Mouse (Mus musculus): ENCODE results near the gene Syna. TPM values are rescaled to one million over a fixed set of nuclear protein-coding genes. Genes with fewer than 3 reads are reported as not detected.

Gene Syna
- polyA plus RNA-seq, 1 experiment from 2014 or later = 0.24 TPM

GRCm38 (mm10) chr5:134583884-134584213 lies 23.9 kb upstream of the Syna start:
- Histone ChIP-seq H3K4me2 (ENCODE audit: low read length) (peak overlapping the region; percentile 76), H3K9ac (replicated peaks; ENCODE audit: low read length) (no peak overlapping the region), H3K27ac (replicated peaks; ENCODE audit: low read depth, low read length) (no peak overlapping the region), H3K4me1 (ENCODE audit: control insufficient read depth, insufficient read depth, low read length) (peaks cover 6% of the 10 kb centered on the region; the same call in 1 of the 2 replicates), H3K36me3 (ENCODE audit: control insufficient read depth, insufficient read depth, low read length) (peaks cover 8% of the 10 kb centered on the region; the same call in 1 of the 2 replicates), H3K4me3 (replicated peaks; ENCODE audit: low read depth, low read length) (no peak overlapping the region), H3K9me3 (ENCODE audit: control insufficient read depth, low read length) (no peaks in the 10 kb centered on the region), H3K27me3 (ENCODE audit: control insufficient read depth, insufficient read depth, low read length) (no peaks in the 10 kb centered on the region)
- WGBS = 87% methylated on average over 3 of the region's 3 CpGs
- no peak for ATAC-seq (ENCODE audit: low FRiP score, low TSS enrichment)
- DNase-seq = no peak

- Histone ChIP-seq H3K4me2 (ENCODE audit: low read length) (peak overlapping the region; percentile 76), H3K36me3 (ENCODE audit: control insufficient read depth, insufficient read depth, low read length) (peaks cover 8% of the 10 kb centered on the region; the same call in 1 of the 2 replicates), H3K4me3 (replicated peaks; ENCODE audit: low read depth, low read length) (peak overlapping the region; percentile 72), H3K27me3 (ENCODE audit: control insufficient read depth, insufficient read depth, low read length) (no peaks in the 10 kb centered on the region), H3K4me1 (ENCODE audit: control insufficient read depth, insufficient read depth, low read length) (peaks cover 6% of the 10 kb centered on the region; the same call in 1 of the 2 replicates), H3K9me3 (ENCODE audit: control insufficient read depth, low read length) (no peaks in the 10 kb centered on the region), H3K27ac (replicated peaks; ENCODE audit: low read depth, low read length) (no peak overlapping the region), H3K9ac (replicated peaks; ENCODE audit: low read length) (peak overlapping the region; percentile 58)
- ATAC-seq (ENCODE audit: low FRiP score, low TSS enrichment) (no peak), DNase-seq (no peak)
- 32% methylated on average over 15 of the region's 15 CpGs for WGBS
Measured at GRCm38 (mm10) chr5:134583006-134583883, 23.3 kb upstream of the Syna start.

GRCm38 (mm10) chr5:134582221-134582907 lies 22.4 kb upstream of the Syna start:
- ATAC-seq (ENCODE audit: low FRiP score, low TSS enrichment) (peak; percentile 92), DNase-seq (peak; percentile 99)
- Histone ChIP-seq H3K36me3 (ENCODE audit: control insufficient read depth, insufficient read depth, low read length) (peaks cover 8% of the 10 kb centered on the region; the same call in 1 of the 2 replicates), H3K4me2 (ENCODE audit: low read length) (peak overlapping the region; percentile 76), H3K4me3 (replicated peaks; ENCODE audit: low read depth, low read length) (peak overlapping the region; percentile 72), H3K27me3 (ENCODE audit: control insufficient read depth, insufficient read depth, low read length) (no peaks in the 10 kb centered on the region), H3K4me1 (ENCODE audit: control insufficient read depth, insufficient read depth, low read length) (peaks cover 6% of the 10 kb centered on the region; the same call in 1 of the 2 replicates), H3K9me3 (ENCODE audit: control insufficient read depth, low read length) (no peaks in the 10 kb centered on the region), H3K27ac (replicated peaks; ENCODE audit: low read depth, low read length) (no peak overlapping the region), H3K9ac (replicated peaks; ENCODE audit: low read length) (peak overlapping the region; percentile 58)
- 7% methylated on average over 30 of the region's 30 CpGs for WGBS

- H3K4me2 ChIP-seq (ENCODE audit: low read length) = no peak within 1 kb of the TSS
- 82% methylated on average over 5 of the region's 5 CpGs for WGBS
- no peak within 1 kb of the TSS for H3K9ac ChIP-seq (replicated peaks; ENCODE audit: low read length)
- peaks cover 6% of the 10 kb centered on the region; the same call in 1 of the 2 replicates for H3K4me1 ChIP-seq (ENCODE audit: control insufficient read depth, insufficient read depth, low read length)
- no peaks in the 10 kb centered on the region for H3K9me3 ChIP-seq (ENCODE audit: control insufficient read depth, low read length)
- no peak within 1 kb of the TSS for H3K27ac ChIP-seq (replicated peaks; ENCODE audit: low read depth, low read length)
- no peaks in the 10 kb centered on the region for H3K27me3 ChIP-seq (ENCODE audit: control insufficient read depth, insufficient read depth, low read length)
- ATAC-seq (ENCODE audit: low FRiP score, low TSS enrichment) (no peak), DNase-seq (no peak)
- no peak within 1 kb of the TSS for H3K4me3 ChIP-seq (replicated peaks; ENCODE audit: low read depth, low read length)
- H3K36me3 ChIP-seq (ENCODE audit: control insufficient read depth, insufficient read depth, low read length) = no peaks in the 10 kb centered on the region
Measured at GRCm38 (mm10) chr5:134581146-134581545, 21.2 kb upstream of the Syna start, which contains the start of gene Rfc2. TSS of gene Rfc2 (plus strand) at chr5:134581366.

- H3K27ac ChIP-seq (replicated peaks; ENCODE audit: low read depth, low read length) = no peak overlapping the region
- ATAC-seq (ENCODE audit: low FRiP score, low TSS enrichment) (no peak), DNase-seq (no peak)
- WGBS = 54% methylated on average over 3 of the region's 3 CpGs
- no peaks in the 10 kb centered on the region for H3K36me3 ChIP-seq (ENCODE audit: control insufficient read depth, insufficient read depth, low read length)
- H3K4me1 ChIP-seq (ENCODE audit: control insufficient read depth, insufficient read depth, low read length) = peaks cover 6% of the 10 kb centered on the region; the same call in 1 of the 2 replicates
- H3K4me2 ChIP-seq (ENCODE audit: low read length) = no peak overlapping the region
- no peaks in the 10 kb centered on the region for H3K9me3 ChIP-seq (ENCODE audit: control insufficient read depth, low read length)
- H3K27me3 ChIP-seq (ENCODE audit: control insufficient read depth, insufficient read depth, low read length) = no peaks in the 10 kb centered on the region
- no peak overlapping the region for H3K9ac ChIP-seq (replicated peaks; ENCODE audit: low read length)
- no peak overlapping the region for H3K4me3 ChIP-seq (replicated peaks; ENCODE audit: low read depth, low read length)
Measured at GRCm38 (mm10) chr5:134579135-134579534, 19.2 kb upstream of the Syna start.

- Histone ChIP-seq H3K27me3 (ENCODE audit: control insufficient read depth, insufficient read depth, low read length) (no peaks in the 10 kb centered on the region), H3K4me1 (ENCODE audit: control insufficient read depth, insufficient read depth, low read length) (peaks cover 1% of the 10 kb centered on the region), H3K36me3 (ENCODE audit: control insufficient read depth, insufficient read depth, low read length) (no peaks in the 10 kb centered on the region), H3K9ac (replicated peaks; ENCODE audit: low read length) (no peak overlapping the region), H3K4me3 (replicated peaks; ENCODE audit: low read depth, low read length) (no peak overlapping the region), H3K9me3 (ENCODE audit: control insufficient read depth, low read length) (no peaks in the 10 kb centered on the region), H3K27ac (replicated peaks; ENCODE audit: low read depth, low read length) (no peak overlapping the region), H3K4me2 (ENCODE audit: low read length) (no peak overlapping the region)
- ATAC-seq (ENCODE audit: low FRiP score, low TSS enrichment) (no peak), DNase-seq (no peak)
- WGBS = 90% methylated on average over 7 of the region's 7 CpGs
Measured at GRCm38 (mm10) chr5:134577534-134577933, 17.6 kb upstream of the Syna start.

- no peaks in the 10 kb centered on the region for H3K36me3 ChIP-seq (ENCODE audit: control insufficient read depth, insufficient read depth, low read length)
- ATAC-seq (ENCODE audit: low FRiP score, low TSS enrichment) = no peak
- no peak overlapping the region for H3K4me3 ChIP-seq (replicated peaks; ENCODE audit: low read depth, low read length)
- H3K4me2 ChIP-seq (ENCODE audit: low read length) = no peak overlapping the region
- no peaks in the 10 kb centered on the region for H3K27me3 ChIP-seq (ENCODE audit: control insufficient read depth, insufficient read depth, low read length)
- no peak overlapping the region for H3K9ac ChIP-seq (replicated peaks; ENCODE audit: low read length)
- H3K27ac ChIP-seq (replicated peaks; ENCODE audit: low read depth, low read length) = no peak overlapping the region
- H3K9me3 ChIP-seq (ENCODE audit: control insufficient read depth, low read length) = no peaks in the 10 kb centered on the region
- peaks cover 7% of the 10 kb centered on the region for H3K4me1 ChIP-seq (ENCODE audit: control insufficient read depth, insufficient read depth, low read length)
- WGBS = 77% methylated on average over 14 of the region's 14 CpGs
- no peak for DNase-seq
Measured at GRCm38 (mm10) chr5:134576517-134577220, 16.7 kb upstream of the Syna start.

- H3K4me1 ChIP-seq (ENCODE audit: control insufficient read depth, insufficient read depth, low read length) = peaks cover 7% of the 10 kb centered on the region
- 97% methylated on average over 5 of the region's 5 CpGs for WGBS
- no peak overlapping the region for H3K9ac ChIP-seq (replicated peaks; ENCODE audit: low read length)
- H3K27ac ChIP-seq (replicated peaks; ENCODE audit: low read depth, low read length) = no peak overlapping the region
- no peaks in the 10 kb centered on the region for H3K9me3 ChIP-seq (ENCODE audit: control insufficient read depth, low read length)
- no peak overlapping the region for H3K4me3 ChIP-seq (replicated peaks; ENCODE audit: low read depth, low read length)
- no peaks in the 10 kb centered on the region for H3K27me3 ChIP-seq (ENCODE audit: control insufficient read depth, insufficient read depth, low read length)
- ATAC-seq (ENCODE audit: low FRiP score, low TSS enrichment) (no peak), DNase-seq (no peak)
- no peak overlapping the region for H3K4me2 ChIP-seq (ENCODE audit: low read length)
- no peaks in the 10 kb centered on the region for H3K36me3 ChIP-seq (ENCODE audit: control insufficient read depth, insufficient read depth, low read length)
Measured at GRCm38 (mm10) chr5:134575833-134576232, 15.9 kb upstream of the Syna start.
